Mouse (Mus musculus): ENCODE results near the gene Ywhag. TPM values are rescaled to one million over a fixed set of nuclear protein-coding genes. Genes with fewer than 3 reads are reported as not detected.

The Ywhag gene
- polyA plus RNA-seq, 1 experiment, result 227 TPM

- Histone ChIP-seq H3K36me3 (ENCODE audit: control insufficient read depth, insufficient read depth) (peaks cover 84% of the 10 kb centered on the region), H3ac (ENCODE audit: control insufficient read depth, insufficient read length, low read depth) (no peak overlapping the region), H3K79me2 (ENCODE audit: control insufficient read depth, insufficient read depth) (peaks cover 100% of the 10 kb centered on the region), H3K4me3 (ENCODE audit: insufficient read depth, poor library complexity, severe bottlenecking) (no peak overlapping the region), H3K79me3 (ENCODE audit: low read depth) (peaks cover 97% of the 10 kb centered on the region), H3K27me3 (ENCODE audit: control insufficient read depth, insufficient read depth, insufficient read length) (no peaks in the 10 kb centered on the region)
- TF ChIP-seq MYOD1 (IDR thresholded peaks at IDR 0.05; ENCODE audit: control insufficient read depth, insufficient read length, low read depth) (no peak), FOSL1 (IDR thresholded peaks at IDR 0.05; ENCODE audit: insufficient read depth, low read length, poor library complexity, severe bottlenecking) (no peak), CTCF (IDR thresholded peaks at IDR 0.05; ENCODE audit: control insufficient read depth, insufficient read depth, insufficient read length) (no peak), USF1 (IDR thresholded peaks at IDR 0.05; ENCODE audit: low read depth) (no peak), MYOG (IDR thresholded peaks at IDR 0.05; ENCODE audit: control insufficient read depth, extremely low read depth, insufficient read length) (no peak), CEBPB (IDR thresholded peaks at IDR 0.05; ENCODE audit: low read depth) (no peak), MAX (IDR thresholded peaks at IDR 0.05) (no peak)
Observed at GRCm38 (mm10) chr5:135917327-135918058, 16.9 kb downstream of the Ywhag start.

GRCm38 (mm10) chr5:135916601-135917000, 17.8 kb downstream of the Ywhag start:
- H3K79me3 ChIP-seq (ENCODE audit: low read depth), result peaks cover 91% of the 10 kb centered on the region
- TF ChIP-seq MYOG (IDR thresholded peaks at IDR 0.05; ENCODE audit: control insufficient read depth, extremely low read depth, insufficient read length), result no peak
- no peaks in the 10 kb centered on the region for H3K27me3 ChIP-seq (ENCODE audit: control insufficient read depth, insufficient read depth, insufficient read length)
- H3K36me3 ChIP-seq (ENCODE audit: control insufficient read depth, insufficient read depth), result peaks cover 80% of the 10 kb centered on the region
- peaks cover 100% of the 10 kb centered on the region for H3K79me2 ChIP-seq (ENCODE audit: control insufficient read depth, insufficient read depth)
- H3K4me3 ChIP-seq (ENCODE audit: insufficient read depth, poor library complexity, severe bottlenecking), result no peak overlapping the region
- H3ac ChIP-seq (ENCODE audit: control insufficient read depth, insufficient read length, low read depth), result no peak overlapping the region

GRCm38 (mm10) chr5:135916051-135916565, 18.3 kb downstream of the Ywhag start:
- peaks cover 100% of the 10 kb centered on the region for H3K79me2 ChIP-seq (ENCODE audit: control insufficient read depth, insufficient read depth)
- TF ChIP-seq CTCF (IDR thresholded peaks at IDR 0.05; ENCODE audit: control insufficient read depth, insufficient read depth, insufficient read length) (no peak), FOSL1 (IDR thresholded peaks at IDR 0.05; ENCODE audit: insufficient read depth, low read length, poor library complexity, severe bottlenecking) (no peak), MAX (IDR thresholded peaks at IDR 0.05) (no peak), CEBPB (IDR thresholded peaks at IDR 0.05; ENCODE audit: low read depth) (no peak), MYOG (IDR thresholded peaks at IDR 0.05; ENCODE audit: control insufficient read depth, extremely low read depth, insufficient read length) (no peak)
- no peak overlapping the region for H3ac ChIP-seq (ENCODE audit: control insufficient read depth, insufficient read length, low read depth)
- no peaks in the 10 kb centered on the region for H3K27me3 ChIP-seq (ENCODE audit: control insufficient read depth, insufficient read depth, insufficient read length)
- peaks cover 80% of the 10 kb centered on the region for H3K36me3 ChIP-seq (ENCODE audit: control insufficient read depth, insufficient read depth)
- H3K4me3 ChIP-seq (ENCODE audit: insufficient read depth, poor library complexity, severe bottlenecking), result no peak overlapping the region
- H3K79me3 ChIP-seq (ENCODE audit: low read depth), result peaks cover 91% of the 10 kb centered on the region

- Histone ChIP-seq H3K27me3 (ENCODE audit: control insufficient read depth, insufficient read depth, insufficient read length) (no peaks in the 10 kb centered on the region), H3K4me3 (ENCODE audit: insufficient read depth, poor library complexity, severe bottlenecking) (no peak overlapping the region), H3K36me3 (ENCODE audit: control insufficient read depth, insufficient read depth) (peaks cover 80% of the 10 kb centered on the region), H3ac (ENCODE audit: control insufficient read depth, insufficient read length, low read depth) (no peak overlapping the region), H3K79me3 (ENCODE audit: low read depth) (peaks cover 94% of the 10 kb centered on the region), H3K79me2 (ENCODE audit: control insufficient read depth, insufficient read depth) (peaks cover 100% of the 10 kb centered on the region)
- TF ChIP-seq CEBPB (IDR thresholded peaks at IDR 0.05; ENCODE audit: low read depth) (no peak), MYOD1 (IDR thresholded peaks at IDR 0.05; ENCODE audit: control insufficient read depth, insufficient read length, low read depth) (no peak), FOSL1 (IDR thresholded peaks at IDR 0.05; ENCODE audit: insufficient read depth, low read length, poor library complexity, severe bottlenecking) (no peak), MYOG (IDR thresholded peaks at IDR 0.05; ENCODE audit: control insufficient read depth, extremely low read depth, insufficient read length) (no peak), CTCF (IDR thresholded peaks at IDR 0.05; ENCODE audit: control insufficient read depth, insufficient read depth, insufficient read length) (no peak), MAX (IDR thresholded peaks at IDR 0.05) (no peak), USF1 (IDR thresholded peaks at IDR 0.05; ENCODE audit: low read depth) (no peak)
Observed at GRCm38 (mm10) chr5:135914156-135914555, 20.3 kb downstream of the Ywhag start.

- no peaks in the 10 kb centered on the region for H3K27me3 ChIP-seq (ENCODE audit: control insufficient read depth, insufficient read depth, insufficient read length)
- TF ChIP-seq CEBPB (IDR thresholded peaks at IDR 0.05; ENCODE audit: low read depth) (no peak), MAX (IDR thresholded peaks at IDR 0.05) (no peak), MYOD1 (IDR thresholded peaks at IDR 0.05; ENCODE audit: control insufficient read depth, insufficient read length, low read depth) (no peak), MYOG (IDR thresholded peaks at IDR 0.05; ENCODE audit: control insufficient read depth, extremely low read depth, insufficient read length) (no peak), CTCF (IDR thresholded peaks at IDR 0.05; ENCODE audit: control insufficient read depth, insufficient read depth, insufficient read length) (no peak), USF1 (IDR thresholded peaks at IDR 0.05; ENCODE audit: low read depth) (no peak), FOSL1 (IDR thresholded peaks at IDR 0.05; ENCODE audit: insufficient read depth, low read length, poor library complexity, severe bottlenecking) (no peak)
- no peak overlapping the region for H3ac ChIP-seq (ENCODE audit: control insufficient read depth, insufficient read length, low read depth)
- no peak overlapping the region for H3K4me3 ChIP-seq (ENCODE audit: insufficient read depth, poor library complexity, severe bottlenecking)
- peaks cover 80% of the 10 kb centered on the region for H3K36me3 ChIP-seq (ENCODE audit: control insufficient read depth, insufficient read depth)
- peaks cover 100% of the 10 kb centered on the region for H3K79me2 ChIP-seq (ENCODE audit: control insufficient read depth, insufficient read depth)
- peaks cover 92% of the 10 kb centered on the region for H3K79me3 ChIP-seq (ENCODE audit: low read depth)
Observed at GRCm38 (mm10) chr5:135913201-135913600, 21.2 kb downstream of the Ywhag start.

Data from C2C12 (cell line).